Mouse (Mus musculus): ENCODE measurements around the gene Zfp866.

Gene Zfp866

DNA sequence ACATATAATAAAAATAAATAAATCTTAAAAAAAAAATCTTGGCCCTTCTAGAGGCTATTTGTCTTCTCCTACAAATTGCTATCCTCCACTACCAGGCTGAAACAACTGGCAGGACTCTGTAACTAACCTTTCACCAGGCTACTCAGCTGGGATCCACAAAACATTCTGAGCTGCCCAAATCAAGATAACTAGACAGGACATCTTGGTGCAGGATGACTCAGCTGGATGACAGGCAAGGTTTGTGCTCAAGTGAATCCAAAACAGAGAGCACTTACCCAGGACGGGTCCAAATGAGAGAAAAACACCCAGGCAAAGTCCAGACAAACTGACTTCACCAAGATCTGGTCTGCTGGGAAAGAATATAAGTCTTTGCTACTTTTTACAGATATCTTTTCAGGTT is 55.5 kb downstream of the Zfp866 start:
- DNase-seq (ENCODE audit: inconsistent age in 2 of 2, low spot score in 1 of 2): peak in 1 of 2 experiments; percentile 24

DNA sequence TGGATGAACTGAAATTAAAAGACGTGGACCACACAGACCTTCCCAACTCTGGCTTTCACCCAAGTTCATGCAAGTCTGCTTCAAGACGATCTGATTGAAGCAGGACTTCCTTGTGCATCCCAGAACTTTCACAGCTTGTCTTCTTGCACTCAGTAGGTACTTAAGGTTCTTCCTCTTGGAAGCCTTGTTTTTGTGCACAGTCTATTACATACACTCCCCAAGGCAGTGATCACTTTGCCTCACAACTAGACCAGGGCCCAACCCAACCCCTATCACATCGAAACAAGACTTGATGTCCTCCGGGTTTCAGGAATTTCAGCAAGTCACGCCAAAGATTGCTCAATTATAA is 73.8 kb downstream of the Zfp866 start:
- no peak for DNase-seq (ENCODE audit: inconsistent age in 2 of 2, low spot score in 1 of 2)

DNA sequence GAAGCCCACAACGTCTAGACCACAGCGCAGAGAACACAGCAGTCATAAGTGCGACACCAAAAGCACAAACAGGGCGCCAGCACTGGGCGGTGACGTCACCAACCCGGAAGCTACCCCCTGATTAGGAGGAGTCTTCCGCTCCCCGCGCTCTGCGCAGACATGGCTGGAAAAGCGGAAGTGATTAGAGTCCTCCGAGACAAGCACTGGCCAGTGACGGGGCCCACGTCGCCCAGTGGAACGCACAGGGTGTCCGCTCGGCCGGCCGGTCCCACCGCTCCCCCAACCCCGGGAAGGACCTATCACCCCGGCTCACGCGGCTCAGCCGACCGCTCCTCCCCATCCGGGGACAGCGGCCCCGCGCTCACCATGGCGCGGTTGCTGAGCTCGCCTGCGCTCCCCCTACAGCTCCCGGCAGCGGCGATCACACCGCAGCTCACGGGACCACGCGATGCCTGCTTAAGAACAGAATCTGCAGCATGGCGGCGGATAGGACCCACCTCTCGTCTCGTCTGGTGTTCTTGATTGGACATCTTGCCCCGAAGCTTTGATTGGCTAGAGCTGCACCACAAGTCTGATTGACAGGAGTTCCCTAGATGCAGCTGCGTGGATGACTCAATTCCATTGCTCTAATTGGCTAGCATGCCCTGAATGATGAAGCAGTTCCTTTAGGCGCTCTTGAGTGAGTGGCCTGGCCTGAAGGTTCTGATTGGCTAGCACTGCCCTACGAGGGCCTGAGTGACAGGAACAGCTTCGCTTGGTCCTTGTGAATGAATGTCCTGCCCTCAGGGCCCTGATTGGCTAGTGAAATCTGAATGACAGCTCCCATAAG is 74.4 kb downstream of the Zfp866 start:
- DNase-seq (ENCODE audit: inconsistent age in 2 of 2, low spot score in 1 of 2): peak; percentile 96 to 98

DNA sequence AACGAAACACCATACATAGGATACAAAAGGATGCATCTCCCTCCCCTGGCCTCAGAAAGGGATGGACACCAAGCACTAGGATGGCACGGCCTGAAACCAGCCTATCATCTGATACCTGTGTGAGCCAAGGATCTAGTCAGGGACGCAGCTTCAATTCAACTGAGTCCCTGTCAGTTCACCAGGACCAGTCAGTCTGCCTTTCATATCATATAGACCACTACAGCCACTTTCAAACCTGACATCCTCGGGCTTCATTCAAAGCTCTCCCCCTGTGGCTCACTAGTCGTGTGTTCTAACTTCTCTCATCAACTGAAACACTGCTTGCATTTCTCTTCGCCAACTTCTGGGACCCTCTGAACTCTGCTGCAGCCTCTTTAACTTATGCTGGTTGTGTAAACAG is 75.6 kb downstream of the Zfp866 start:
- DNase-seq (ENCODE audit: inconsistent age in 2 of 2, low spot score in 1 of 2): peak in 1 of 2 experiments; percentile 42

DNA sequence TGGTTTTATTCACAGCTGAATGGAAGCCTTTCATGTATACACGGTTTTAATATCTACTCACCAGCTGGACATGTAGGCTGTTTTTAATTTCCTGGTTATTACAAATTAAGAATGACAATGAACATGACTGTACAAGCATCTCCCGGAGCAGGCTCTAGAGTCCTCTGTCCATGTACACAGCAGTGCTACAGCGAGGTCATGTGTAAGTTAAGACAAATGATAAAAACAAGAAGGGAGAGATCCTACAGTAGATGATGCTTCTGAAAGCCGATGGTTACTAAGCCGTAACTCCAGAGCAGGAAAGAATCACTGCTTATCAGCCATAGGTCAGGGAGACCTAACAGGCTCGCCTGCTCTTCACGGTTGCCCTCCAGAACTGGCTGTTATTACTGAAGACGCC is 77.5 kb downstream of the Zfp866 start:
- DNase-seq (ENCODE audit: inconsistent age in 2 of 2, low spot score in 1 of 2): no peak
